Comparison of ENCODE assay signal across 27 mouse cellular contexts in genomic region chr7:3186136-3186535, GRCm38 (mm10). TPM values are rescaled to one million over a fixed set of nuclear protein-coding genes. Genes with fewer than 3 reads are reported as not detected.
DNase-seq lines count a peak whose midpoint lies in the region; ATAC-seq and TF ChIP-seq lines count a peak whose summit lies in the region.
"Had no signal": no experiment of that assay in that cellular context is flagged by ENCODE, and none has a peak within 500 bp of the region (broad histone marks: within the 10 kb centered on the region; RNA-seq: fewer than 3 reads in every experiment).

No protein-coding gene starts in this region.

- TF ChIP-seq EP300 in liver, postnatal 0 days (IDR thresholded peaks at IDR 0.05; ENCODE audit: low read depth), result no peak

- H3K4me1 ChIP-seq in liver, adult 2 months (ENCODE audit: control insufficient read depth, insufficient read depth, low read length), result no peaks in the 10 kb centered on the region; the same call in 1 of the 2 replicates
- H3K4me1 ChIP-seq in liver, postnatal 0 days (ENCODE audit: insufficient read depth), result no peaks in the 10 kb centered on the region
- H3K4me1 ChIP-seq in liver, embryonic 11.5 days (replicated peaks; ENCODE audit: control insufficient read depth, insufficient read depth, low read length), result no peaks in the 10 kb centered on the region
- H3K4me1 ChIP-seq: embryonic facial prominence, embryonic 10.5 days; embryonic facial prominence, embryonic 12.5 days; forebrain, embryonic 13.5 days had no signal

- peak; percentile 8 for DNase-seq in kidney, adult 11 months
- DNase-seq in kidney, postnatal 25 days, result no peak
- DNase-seq in kidney, adult 9 months, result peak; percentile 59
- DNase-seq in kidney, postnatal 10 days, result no peak
- DNase-seq in liver, adult 2 months (ENCODE audit: extremely low read depth, low read depth, low spot score), result peak; percentile 94
- no peak for DNase-seq in liver
- DNase-seq in liver, postnatal 0 days, result no peak
- DNase-seq in liver, embryonic 11.5 days (ENCODE audit: low spot score), result no peak
- DNase-seq: adrenal gland, adult 8-10 months; adrenal gland, postnatal 14 days; adrenal gland, postnatal 36 days; B cell, adult 2 months; cerebellum, adult 11-12 months; cerebellum, adult 2 months; cerebellum, adult 9-10 months; cerebellum, postnatal 10 days; cerebellum, postnatal 25 days had no signal

- ATAC-seq in liver, postnatal 0 days, result peak; percentile 87
- ATAC-seq in liver, embryonic 11.5 days (replicated peaks; ENCODE audit: low FRiP score), result no peak
- ATAC-seq: activated CD4-positive, CD25-positive, alpha-beta regulatory T cell, adult 4 months; CD4-positive, CD25-positive, alpha-beta regulatory T cell, adult 4 months; forebrain, embryonic 13.5 days; Patski had no signal

- no peaks in the 10 kb centered on the region for H3K36me3 ChIP-seq in liver, adult 2 months (ENCODE audit: control insufficient read depth, insufficient read depth, low read length)
- H3K36me3 ChIP-seq in liver, postnatal 0 days (replicated peaks; ENCODE audit: insufficient read depth, low read length), result no peaks in the 10 kb centered on the region
- H3K36me3 ChIP-seq in liver, embryonic 11.5 days (ENCODE audit: control insufficient read depth, insufficient read depth, low read length), result no peaks in the 10 kb centered on the region
- H3K36me3 ChIP-seq: embryonic facial prominence, embryonic 10.5 days; embryonic facial prominence, embryonic 12.5 days; G1E had no signal

- no peak overlapping the region for H3K9ac ChIP-seq in liver, adult 2 months (ENCODE audit: low read depth, low read length)
- no peak overlapping the region for H3K9ac ChIP-seq in liver, postnatal 0 days (replicated peaks)
- no peak overlapping the region for H3K9ac ChIP-seq in liver, embryonic 11.5 days (ENCODE audit: low read depth, low read length)
- H3K9ac ChIP-seq: embryonic facial prominence, embryonic 12.5 days; forebrain, embryonic 13.5 days had no signal

- H3K4me3 ChIP-seq in liver, adult 2 months (ENCODE audit: insufficient read depth, low read depth, low read length), result no peak overlapping the region
- no peak overlapping the region for H3K4me3 ChIP-seq in liver, postnatal 0 days (ENCODE audit: low read depth, low read length)
- no peak overlapping the region for H3K4me3 ChIP-seq in liver, embryonic 11.5 days (ENCODE audit: low read depth, low read length)
- H3K4me3 ChIP-seq: embryonic facial prominence, embryonic 10.5 days; embryonic facial prominence, embryonic 12.5 days; forebrain, embryonic 13.5 days had no signal

- no peak overlapping the region for H3K27ac ChIP-seq in liver, adult 2 months (replicated peaks; ENCODE audit: insufficient read depth, low read depth, low read length)
- no peak overlapping the region for H3K27ac ChIP-seq in liver, postnatal 0 days (ENCODE audit: low read depth)
- H3K27ac ChIP-seq in liver, embryonic 11.5 days (ENCODE audit: low read depth, low read length), result no peak overlapping the region
- H3K27ac ChIP-seq: embryonic facial prominence, embryonic 10.5 days; embryonic facial prominence, embryonic 12.5 days; forebrain, embryonic 13.5 days had no signal

- no peak overlapping the region for H3K4me2 ChIP-seq in liver, postnatal 0 days (ENCODE audit: low read depth, low read length)
- H3K4me2 ChIP-seq in liver, embryonic 11.5 days, result no peak overlapping the region
- H3K4me2 ChIP-seq: embryonic facial prominence, embryonic 12.5 days; forebrain, embryonic 13.5 days had no signal

- TF ChIP-seq POLR2A in liver, adult 2 months (IDR thresholded peaks at IDR 0.05; ENCODE audit: extremely low read depth, insufficient read depth, low read length), result no peak

- TF ChIP-seq CTCF in liver, adult 2 months (IDR thresholded peaks at IDR 0.05; ENCODE audit: low read depth, low read length), result no peak
- no peak for TF ChIP-seq CTCF in liver, postnatal 0 days (IDR thresholded peaks at IDR 0.05; ENCODE audit: low read depth)

- H3K27me3 ChIP-seq in liver, adult 2 months (ENCODE audit: control insufficient read depth, insufficient read depth, low read length), result no peaks in the 10 kb centered on the region
- H3K27me3 ChIP-seq in liver, postnatal 0 days (ENCODE audit: insufficient read depth, low read length), result no peaks in the 10 kb centered on the region
- no peaks in the 10 kb centered on the region for H3K27me3 ChIP-seq in liver, embryonic 11.5 days (replicated peaks; ENCODE audit: control insufficient read depth, insufficient read depth, low read length)
- H3K27me3 ChIP-seq: CH12.LX; embryonic facial prominence, embryonic 12.5 days; forebrain, embryonic 13.5 days; Patski had no signal

- no CpG with 5 or more reads among the region's 1 CpGs for WGBS in liver, adult 2 months
- WGBS in liver, postnatal 0 days (ENCODE audit: insufficient replicate concordance), result no CpG with 5 or more reads among the region's 1 CpGs
- 50% methylated on average over 1 of the region's 1 CpGs for WGBS in liver, embryonic 11.5 days

- H3K79me2 ChIP-seq in liver, adult 2 months (ENCODE audit: control insufficient read depth, insufficient read depth, low read length), result no peaks in the 10 kb centered on the region

- H3K9me3 ChIP-seq in liver, postnatal 0 days (ENCODE audit: low read length), result no peaks in the 10 kb centered on the region
- H3K9me3 ChIP-seq in liver, embryonic 11.5 days (ENCODE audit: control insufficient read depth, low read length), result no peaks in the 10 kb centered on the region
- H3K9me3 ChIP-seq: embryonic facial prominence, embryonic 12.5 days; G1E had no signal

RNA-seq across cellular contexts. Expression of gene AU018091, which starts 17.1 kb away (rescaled TPM):
- not detected in 2 replicates for total RNA-seq in liver, adult 2 months (2014; rRNA removed)
- polyA plus RNA-seq in liver, adult 2 months (2012; rRNA removed), result not detected in 2 replicates
- polyA plus RNA-seq in liver, postnatal 0 days (2015; fragmentation: Nextera tagmentation; extraction: Ambion mirVana), result not detected in 2 replicates
- 0.13 TPM in 1 of 2 replicates, not detected in the other for polyA plus RNA-seq in liver, embryonic 11.5 days (2014; fragmentation: Nextera tagmentation; extraction: Ambion mirVana)
- total RNA-seq: adrenal gland, adult 18-20 months; adrenal gland, adult 8-10 months; adrenal gland, postnatal 14 days; adrenal gland, postnatal 36 days had no signal
- polyA plus RNA-seq: activated CD4-positive, CD25-positive, alpha-beta regulatory T cell, adult 4 months; CD4-positive, CD25-positive, alpha-beta regulatory T cell, adult 4 months; cerebellum, adult 2 months; cortical plate, adult 2 months; forebrain, embryonic 13.5 days; G1E had no signal

Comparison
In these comparisons a context has a peak if more than half of its experiments do, and no peak if none do; other contexts are left out.
1. DNase-seq: peak in kidney, adult 11 months (single experiment), kidney, adult 9 months (single experiment) and liver, adult 2 months (single experiment); none in kidney, postnatal 25 days (0 of 2), kidney, postnatal 10 days (single experiment), liver (single experiment), liver, postnatal 0 days (single experiment) and liver, embryonic 11.5 days (single experiment).